Mouse (Mus musculus): Measurements from ENCODE around the gene Rnf43. TPM values are rescaled to one million over a fixed set of nuclear protein-coding genes. Genes with fewer than 3 reads are reported as not detected.
A peak's percentile ranks its signal among the peaks of the same experiment; 100 is the strongest.

The Rnf43 gene
- total and polyA plus RNA-seq, 3 experiments: 8.7 to 28.4 (median 14.8) TPM

DNA sequence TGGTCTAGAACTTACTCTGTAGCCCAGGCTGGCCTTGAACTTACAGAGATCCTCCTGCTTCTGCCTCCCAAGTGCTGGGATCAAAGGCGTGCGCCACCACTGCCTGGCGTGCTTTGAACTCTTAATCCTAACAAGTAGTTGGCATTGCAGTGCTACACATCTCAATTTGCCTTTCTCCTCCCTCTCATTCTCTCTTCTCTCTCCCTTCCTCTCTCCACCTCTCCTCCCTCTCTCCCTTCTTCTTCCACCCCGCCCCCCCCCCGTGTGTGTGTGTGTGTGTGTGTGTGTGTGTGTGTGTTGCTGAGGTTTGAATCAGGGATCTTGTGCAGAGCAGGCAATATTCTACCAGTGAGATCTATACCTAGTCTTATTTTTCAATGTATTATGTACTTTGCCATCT is 84.8 kb downstream of the Rnf43 start:
- ATAC-seq (ENCODE audit: extremely low read depth, insufficient number of reproducible peaks, low FRiP score, poor library complexity, severe bottlenecking): no peak
- H3K27me3 ChIP-seq (ENCODE audit: insufficient read depth, low read length): no peaks in the 10 kb centered on the region
- H3K4me3 ChIP-seq (ENCODE audit: low read depth, low read length): no peak overlapping the region
- peaks cover 87% of the 10 kb centered on the region for H3K4me1 ChIP-seq (ENCODE audit: insufficient read depth, low read depth, low read length)
- H3K36me3 ChIP-seq (replicated peaks): peaks cover 48% of the 10 kb centered on the region
- H3K9me3 ChIP-seq (replicated peaks): no peaks in the 10 kb centered on the region
- TF ChIP-seq GATA1 (IDR thresholded peaks at IDR 0.05; ENCODE audit: borderline replicate concordance, low read length) (no peak), POLR2AphosphoS5 (IDR thresholded peaks at IDR 0.05; ENCODE audit: insufficient replicate concordance, low read depth, low read length) (no peak), GATA2 (IDR thresholded peaks at IDR 0.05; ENCODE audit: borderline replicate concordance, low read depth, low read length) (no peak), TAL1 (conservative IDR thresholded peaks at IDR 0.05; ENCODE audit: low read depth, low read length) (no peak), CTCF (IDR thresholded peaks at IDR 0.05; ENCODE audit: low read depth, low read length) (no peak)
- no peak for DNase-seq (ENCODE audit: low spot score)

DNA sequence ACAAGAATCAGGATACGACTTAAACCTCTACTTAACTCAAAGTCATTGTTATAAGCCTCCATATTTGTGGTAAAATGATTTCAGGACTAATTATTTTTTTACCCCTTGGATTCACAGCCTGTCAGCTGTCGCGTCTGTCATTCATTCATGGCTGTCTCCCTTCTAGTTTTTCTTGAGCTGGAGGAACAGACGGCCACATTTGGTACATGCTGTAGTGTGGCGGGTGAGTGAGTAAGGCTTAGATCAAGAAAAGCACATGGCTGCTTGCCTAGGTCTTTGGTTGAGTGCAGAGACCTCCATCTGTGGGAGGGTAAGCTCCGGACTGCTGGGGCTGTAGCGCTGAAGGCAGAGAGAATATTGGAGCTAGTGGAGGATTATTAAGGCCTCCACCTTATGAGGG is 85.2 kb downstream of the Rnf43 start:
- Histone ChIP-seq H3K36me3 (replicated peaks) (peaks cover 44% of the 10 kb centered on the region), H3K4me1 (ENCODE audit: insufficient read depth, low read depth, low read length) (peaks cover 86% of the 10 kb centered on the region), H3K4me3 (ENCODE audit: low read depth, low read length) (peak overlapping the region; percentile 70; the same call in 1 of the 2 replicates), H3K27me3 (ENCODE audit: insufficient read depth, low read length) (no peaks in the 10 kb centered on the region), H3K9me3 (replicated peaks) (no peaks in the 10 kb centered on the region)
- DNase-seq (ENCODE audit: low spot score): no peak
- no peak for ATAC-seq (ENCODE audit: extremely low read depth, insufficient number of reproducible peaks, low FRiP score, poor library complexity, severe bottlenecking)
- TF ChIP-seq POLR2AphosphoS5 (IDR thresholded peaks at IDR 0.05; ENCODE audit: insufficient replicate concordance, low read depth, low read length) (no peak), CTCF (IDR thresholded peaks at IDR 0.05; ENCODE audit: low read depth, low read length) (no peak), TAL1 (conservative IDR thresholded peaks at IDR 0.05; ENCODE audit: low read depth, low read length) (no peak), GATA2 (IDR thresholded peaks at IDR 0.05; ENCODE audit: borderline replicate concordance, low read depth, low read length) (no peak), GATA1 (IDR thresholded peaks at IDR 0.05; ENCODE audit: borderline replicate concordance, low read length) (no peak)

GRCm38 (mm10) chr11:87748132-87749119 is 85.9 kb downstream of the Rnf43 start:
- Histone ChIP-seq H3K36me3 (replicated peaks) (peaks cover 38% of the 10 kb centered on the region), H3K4me3 (ENCODE audit: low read depth, low read length) (peak overlapping the region; percentile 70), H3K9me3 (replicated peaks) (no peaks in the 10 kb centered on the region), H3K4me1 (ENCODE audit: insufficient read depth, low read depth, low read length) (peaks cover 87% of the 10 kb centered on the region), H3K27me3 (ENCODE audit: insufficient read depth, low read length) (no peaks in the 10 kb centered on the region)
- TF ChIP-seq GATA1 (IDR thresholded peaks at IDR 0.05; ENCODE audit: borderline replicate concordance, low read length): no peak
- no peak for TF ChIP-seq GATA2 (IDR thresholded peaks at IDR 0.05; ENCODE audit: borderline replicate concordance, low read depth, low read length)
- peak; percentile 71; the same call in 1 of the 2 replicates for TF ChIP-seq POLR2AphosphoS5 (IDR thresholded peaks at IDR 0.05; ENCODE audit: insufficient replicate concordance, low read depth, low read length)
- TF ChIP-seq TAL1 (conservative IDR thresholded peaks at IDR 0.05; ENCODE audit: low read depth, low read length): no peak
- DNase-seq (ENCODE audit: low spot score): peak; percentile 66
- ATAC-seq (ENCODE audit: extremely low read depth, insufficient number of reproducible peaks, low FRiP score, poor library complexity, severe bottlenecking): peak; percentile 25

- peak; percentile 81 for DNase-seq (ENCODE audit: low spot score)
Observed at GRCm38 (mm10) chr11:87749192-87750042, 86.9 kb downstream of the Rnf43 start.

DNA sequence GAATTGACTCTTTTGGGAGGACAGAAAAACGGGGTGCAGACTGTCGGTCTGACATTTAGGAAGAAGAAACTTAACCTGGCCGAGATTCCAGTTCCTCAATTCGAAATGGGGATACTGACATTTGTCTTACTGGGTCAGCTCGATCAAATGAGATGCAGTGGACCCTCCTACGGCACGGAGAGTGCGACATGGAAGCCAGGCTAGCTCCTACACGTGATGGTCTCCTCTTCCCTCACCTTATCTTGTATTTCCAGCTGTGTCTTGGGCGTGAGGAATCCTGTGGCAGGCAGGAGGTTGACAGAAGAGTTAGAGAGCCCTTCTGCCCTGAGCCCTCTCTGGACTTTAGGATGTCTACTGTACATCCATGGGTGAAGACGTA is 87.5 kb downstream of the Rnf43 start:
- DNase-seq (ENCODE audit: low spot score) (no peak), ATAC-seq (ENCODE audit: extremely low read depth, insufficient number of reproducible peaks, low FRiP score, poor library complexity, severe bottlenecking) (no peak)
- no peaks in the 10 kb centered on the region for H3K9me3 ChIP-seq (replicated peaks)
- TF ChIP-seq TAL1 (conservative IDR thresholded peaks at IDR 0.05; ENCODE audit: low read depth, low read length) (peak; percentile 89), GATA1 (IDR thresholded peaks at IDR 0.05; ENCODE audit: borderline replicate concordance, low read length) (no peak)
- H3K36me3 ChIP-seq (replicated peaks): peaks cover 22% of the 10 kb centered on the region
- H3K4me1 ChIP-seq (ENCODE audit: insufficient read depth, low read depth, low read length): peaks cover 89% of the 10 kb centered on the region
- peak overlapping the region; percentile 70 for H3K4me3 ChIP-seq (ENCODE audit: low read depth, low read length)
- no peaks in the 10 kb centered on the region for H3K27me3 ChIP-seq (ENCODE audit: insufficient read depth, low read length)

More at GRCm38 (mm10) chr11:87749192-87750042, 86.9 kb downstream of the Rnf43 start:
- H3K4me1 ChIP-seq (ENCODE audit: insufficient read depth, low read depth, low read length): peaks cover 91% of the 10 kb centered on the region
- H3K4me3 ChIP-seq (ENCODE audit: low read depth, low read length): peak overlapping the region; percentile 70
- no peaks in the 10 kb centered on the region for H3K9me3 ChIP-seq (replicated peaks)
- H3K27me3 ChIP-seq (ENCODE audit: insufficient read depth, low read length): no peaks in the 10 kb centered on the region
- H3K36me3 ChIP-seq (replicated peaks): peaks cover 28% of the 10 kb centered on the region
- TF ChIP-seq TAL1 (conservative IDR thresholded peaks at IDR 0.05; ENCODE audit: low read depth, low read length): no peak
- TF ChIP-seq GATA2 (IDR thresholded peaks at IDR 0.05; ENCODE audit: borderline replicate concordance, low read depth, low read length): no peak
- no peak; the same call in 1 of the 2 replicates for TF ChIP-seq POLR2AphosphoS5 (IDR thresholded peaks at IDR 0.05; ENCODE audit: insufficient replicate concordance, low read depth, low read length)
- no peak for TF ChIP-seq CTCF (IDR thresholded peaks at IDR 0.05; ENCODE audit: low read depth, low read length)
- TF ChIP-seq GATA1 (IDR thresholded peaks at IDR 0.05; ENCODE audit: borderline replicate concordance, low read length): no peak
- peak; percentile 76 for ATAC-seq (ENCODE audit: extremely low read depth, insufficient number of reproducible peaks, low FRiP score, poor library complexity, severe bottlenecking)

GRCm38 (mm10) chr11:87750521-87750920 is 88.0 kb downstream of the Rnf43 start:
- TF ChIP-seq POLR2AphosphoS5 (IDR thresholded peaks at IDR 0.05; ENCODE audit: insufficient replicate concordance, low read depth, low read length) (no peak; the same call in 1 of the 2 replicates), GATA2 (IDR thresholded peaks at IDR 0.05; ENCODE audit: borderline replicate concordance, low read depth, low read length) (no peak), GATA1 (IDR thresholded peaks at IDR 0.05; ENCODE audit: borderline replicate concordance, low read length) (no peak), CTCF (IDR thresholded peaks at IDR 0.05; ENCODE audit: low read depth, low read length) (no peak), TAL1 (conservative IDR thresholded peaks at IDR 0.05; ENCODE audit: low read depth, low read length) (no peak)
- DNase-seq (ENCODE audit: low spot score) (no peak), ATAC-seq (ENCODE audit: extremely low read depth, insufficient number of reproducible peaks, low FRiP score, poor library complexity, severe bottlenecking) (no peak)
- H3K9me3 ChIP-seq (replicated peaks): no peaks in the 10 kb centered on the region
- peaks cover 84% of the 10 kb centered on the region for H3K4me1 ChIP-seq (ENCODE audit: insufficient read depth, low read depth, low read length)
- H3K27me3 ChIP-seq (ENCODE audit: insufficient read depth, low read length): no peaks in the 10 kb centered on the region
- H3K4me3 ChIP-seq (ENCODE audit: low read depth, low read length): peak overlapping the region; percentile 70
- H3K36me3 ChIP-seq (replicated peaks): peaks cover 17% of the 10 kb centered on the region
